In genomic region chr9:45430698-45430959, GRCm38 (mm10) we compare ENCODE assay signal across 9 mouse cellular contexts. TPM values are rescaled to one million over a fixed set of nuclear protein-coding genes. Genes with fewer than 3 reads are reported as not detected.
DNase-seq lines count a peak whose midpoint lies in the region; ATAC-seq lines count a peak whose summit lies in the region.
"Had no signal": no experiment of that assay in that cellular context is flagged by ENCODE, and none has a peak within 500 bp of the region (broad histone marks: within the 10 kb centered on the region; RNA-seq: fewer than 3 reads in every experiment).

No protein-coding gene starts in this region.

- H3K9me3 ChIP-seq in lung, embryonic 15.5 days = no peaks in the 10 kb centered on the region
- no peaks in the 10 kb centered on the region for H3K9me3 ChIP-seq in forebrain, embryonic 14.5 days (replicated peaks; ENCODE audit: control insufficient read depth, low read length)
- no peaks in the 10 kb centered on the region for H3K9me3 ChIP-seq in limb, embryonic 10.5 days (replicated peaks)
- no peaks in the 10 kb centered on the region for H3K9me3 ChIP-seq in stomach, embryonic 15.5 days

- H3K4me1 ChIP-seq in lung, embryonic 15.5 days = peaks cover 10% of the 10 kb centered on the region; the same call in 1 of the 2 replicates
- H3K4me1 ChIP-seq in forebrain, embryonic 14.5 days (ENCODE audit: control insufficient read depth, insufficient read depth, low read length) = peaks cover 34% of the 10 kb centered on the region
- H3K4me1 ChIP-seq in limb, embryonic 10.5 days = peaks cover 20% of the 10 kb centered on the region
- H3K4me1 ChIP-seq in stomach, embryonic 15.5 days = peaks cover 13% of the 10 kb centered on the region; the same call in 1 of the 2 replicates

- H3K4me3 ChIP-seq in lung, embryonic 15.5 days = peak overlapping the region; percentile 36
- H3K4me3 ChIP-seq in forebrain, embryonic 14.5 days (ENCODE audit: low read depth, low read length) = peak overlapping the region; percentile 71
- peak overlapping the region; percentile 48 for H3K4me3 ChIP-seq in limb, embryonic 10.5 days
- H3K4me3 ChIP-seq in stomach, embryonic 15.5 days (replicated peaks) = peak overlapping the region; percentile 34
- H3K4me3 ChIP-seq: heart, adult 2 months had no signal

- DNase-seq in lung, postnatal 36 days = no peak
- no peak for DNase-seq in forebrain, embryonic 14.5 days (ENCODE audit: low spot score)
- no peak for DNase-seq in limb, embryonic 10.5 days (ENCODE audit: low spot score)
- DNase-seq in adrenal gland, adult (ENCODE audit: inconsistent age in 2 of 2, low spot score in 1 of 2) = no peak
- DNase-seq: heart, adult 2 months had no signal

- H3K4me2 ChIP-seq in lung, embryonic 15.5 days = peak overlapping the region; percentile 63
- peak overlapping the region; percentile 81 for H3K4me2 ChIP-seq in forebrain, embryonic 14.5 days (ENCODE audit: low read length)
- peak overlapping the region; percentile 64 for H3K4me2 ChIP-seq in stomach, embryonic 15.5 days

- H3K27me3 ChIP-seq in lung, embryonic 15.5 days = peaks cover 53% of the 10 kb centered on the region
- H3K27me3 ChIP-seq in forebrain, embryonic 14.5 days (replicated peaks; ENCODE audit: control insufficient read depth, insufficient read depth, low read length) = peaks cover 21% of the 10 kb centered on the region
- H3K27me3 ChIP-seq in limb, embryonic 10.5 days (ENCODE audit: low read depth, poor library complexity, severe bottlenecking) = peaks cover 93% of the 10 kb centered on the region
- H3K27me3 ChIP-seq in stomach, embryonic 15.5 days (replicated peaks) = peaks cover 46% of the 10 kb centered on the region

- under 1% methylated on average over 15 of the region's 17 CpGs for WGBS in lung, embryonic 15.5 days
- 0% methylated on average over 14 of the region's 17 CpGs for WGBS in forebrain, embryonic 14.5 days
- 0% methylated on average over 17 of the region's 17 CpGs for WGBS in limb, embryonic 10.5 days
- 0% methylated on average over 17 of the region's 17 CpGs for whole genome bisulfite sequencing in stomach, embryonic 15.5 days

- no peak overlapping the region for H3K9ac ChIP-seq in lung, embryonic 15.5 days
- peak overlapping the region; percentile 84 for H3K9ac ChIP-seq in forebrain, embryonic 14.5 days (ENCODE audit: low read length)
- no peak overlapping the region for H3K9ac ChIP-seq in stomach, embryonic 15.5 days

- no peaks in the 10 kb centered on the region for H3K36me3 ChIP-seq in lung, embryonic 15.5 days
- no peaks in the 10 kb centered on the region for H3K36me3 ChIP-seq in forebrain, embryonic 14.5 days (ENCODE audit: control insufficient read depth, insufficient read depth, low read length)
- no peaks in the 10 kb centered on the region for H3K36me3 ChIP-seq in limb, embryonic 10.5 days
- H3K36me3 ChIP-seq in stomach, embryonic 15.5 days = no peaks in the 10 kb centered on the region

- no peak overlapping the region for H3K27ac ChIP-seq in lung, embryonic 15.5 days
- H3K27ac ChIP-seq in forebrain, embryonic 14.5 days (ENCODE audit: low read depth, low read length) = peak overlapping the region; percentile 40; the same call in 1 of the 2 replicates
- H3K27ac ChIP-seq in limb, embryonic 10.5 days = peak overlapping the region; percentile 36; the same call in 1 of the 2 replicates
- no peak overlapping the region for H3K27ac ChIP-seq in stomach, embryonic 15.5 days
- H3K27ac ChIP-seq: heart, adult 2 months had no signal

- ATAC-seq in lung, embryonic 15.5 days (ENCODE audit: borderline replicate concordance, extremely low read depth, low FRiP score, low TSS enrichment) = no peak
- ATAC-seq in forebrain, embryonic 14.5 days = 0 out of 2 replicates have a peak, but pooled peaks have one; percentile 1
- ATAC-seq in stomach, embryonic 15.5 days (ENCODE audit: insufficient read depth, low FRiP score, low read depth) = no peak
- no peak for ATAC-seq in monocyte, adult 5-6 weeks (replicated peaks; ENCODE audit: insufficient number of reproducible peaks, low FRiP score, low TSS enrichment, poor library complexity, severe bottlenecking)

RNA-seq across cellular contexts. Expression of gene Dscaml1, which starts 4.2 kb away (rescaled TPM):
- polyA plus RNA-seq in lung, embryonic 15.5 days (2015; fragmentation: Nextera tagmentation; extraction: Ambion mirVana) = 0.10 and 0.27 TPM in 2 replicates
- 11.3 and 15.0 TPM in 2 replicates for polyA plus RNA-seq in forebrain, embryonic 14.5 days (2014; fragmentation: Nextera tagmentation; extraction: Ambion mirVana)
- 0.15 and 0.30 TPM in 2 replicates for polyA plus RNA-seq in limb, embryonic 10.5 days (2016; fragmentation: Nextera tagmentation; extraction: Ambion mirVana)
- polyA plus RNA-seq in stomach, embryonic 15.5 days (2015; fragmentation: Nextera tagmentation; extraction: Ambion mirVana) = 0.23 and 0.26 TPM in 2 replicates
- not detected in 3 replicates for total RNA-seq in monocyte, adult 5-6 weeks (2017)
- total RNA-seq: heart, adult 2 months; neutrophil, adult 5-6 weeks had no signal

RNA-seq across cellular contexts. Expression of gene Fxyd2, which starts 31.2 kb away (rescaled TPM):
- polyA plus RNA-seq in lung, embryonic 15.5 days (2015; fragmentation: Nextera tagmentation; extraction: Ambion mirVana) = 1.7 and 3.3 TPM in 2 replicates
- 5.2 and 6.2 TPM in 2 replicates for polyA plus RNA-seq in forebrain, embryonic 14.5 days (2014; fragmentation: Nextera tagmentation; extraction: Ambion mirVana)
- polyA plus RNA-seq in limb, embryonic 10.5 days (2016; fragmentation: Nextera tagmentation; extraction: Ambion mirVana) = 0.69 and 0.84 TPM in 2 replicates
- polyA plus RNA-seq in stomach, embryonic 15.5 days (2015; fragmentation: Nextera tagmentation; extraction: Ambion mirVana) = 2.6 and 3.1 TPM in 2 replicates
- not detected in 3 replicates for total RNA-seq in monocyte, adult 5-6 weeks (2017)
- total RNA-seq: neutrophil, adult 5-6 weeks had no signal

Comparison
In these comparisons a context has a peak if more than half of its experiments do, and no peak if none do; other contexts are left out.
1. H3K27ac ChIP-seq: peak in forebrain, embryonic 14.5 days (single experiment) and limb, embryonic 10.5 days (single experiment); none in lung, embryonic 15.5 days (single experiment) and stomach, embryonic 15.5 days (single experiment).
2. Peak in every context shown above with its lines, with median percentiles within 50 percentile points of each other: H3K4me2 ChIP-seq and H3K4me3 ChIP-seq.